Mouse (Mus musculus): ENCODE measurements at regions not wholly inside any gene's neighbourhood (a gene's known extent, or its start where the extent isn't known, plus 50 kb on each side); places are given as distances from the start of the nearest gene placed in this dataset.

- intact Hi-C loops (cut with DNase I), result no loop called here
- no peak for DNase-seq
These were observed 1418.7 kb downstream of the Cdh11 start for GRCm38 (mm10) chr8:101366722-101367121.

- DNase-seq, result no peak
- intact Hi-C loops (cut with DNase I), result no loop called here
These were observed 1434.6 kb downstream of the Cdh11 start for GRCm38 (mm10) chr8:101350848-101351247.

DNA sequence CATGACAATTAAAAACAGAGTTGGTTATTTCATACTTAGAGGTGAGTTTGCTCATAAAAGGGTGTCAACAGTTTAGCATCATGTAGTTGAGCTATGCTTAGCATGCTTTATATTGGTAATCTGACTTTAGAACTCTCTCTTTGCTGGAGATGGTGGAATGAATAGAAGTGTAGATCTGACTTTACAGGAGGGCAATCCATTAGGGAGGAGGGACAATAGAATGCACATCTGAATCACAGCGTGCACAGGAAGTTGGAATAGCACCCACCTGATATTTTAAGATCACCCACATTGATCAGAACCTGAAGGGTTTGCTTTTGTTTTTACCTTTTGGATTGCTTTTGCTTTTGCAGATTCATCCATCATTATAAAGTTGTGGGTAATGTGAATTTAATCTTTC lies 1435.7 kb downstream of the Cdh11 start:
- intact Hi-C loops (cut with DNase I), result no loop called here

DNA sequence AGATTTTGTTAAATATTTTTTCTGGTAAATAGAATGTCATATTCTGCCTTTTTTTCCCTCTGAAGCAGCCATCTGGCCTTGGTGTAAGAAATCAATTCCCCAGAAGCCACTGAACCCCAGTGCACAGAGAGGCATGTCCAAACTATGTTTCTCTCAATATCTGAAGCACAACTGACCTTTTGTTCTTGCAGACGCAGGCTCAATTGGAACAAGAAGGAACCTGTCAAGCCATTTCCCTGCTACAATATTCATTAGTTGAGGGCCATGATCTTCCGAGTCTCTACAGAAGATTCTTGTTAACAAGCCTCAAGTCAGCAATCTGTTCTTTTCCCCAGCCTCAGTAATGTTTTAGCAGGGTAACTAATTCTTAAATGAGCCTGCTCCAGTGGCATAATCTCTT lies 1456.2 kb downstream of the Cdh11 start:
- no peak for DNase-seq
- intact Hi-C loops (cut with DNase I), result no loop called here

More for the DNA sequence above, 1435.7 kb downstream of the Cdh11 start:
- no peak for DNase-seq

DNA sequence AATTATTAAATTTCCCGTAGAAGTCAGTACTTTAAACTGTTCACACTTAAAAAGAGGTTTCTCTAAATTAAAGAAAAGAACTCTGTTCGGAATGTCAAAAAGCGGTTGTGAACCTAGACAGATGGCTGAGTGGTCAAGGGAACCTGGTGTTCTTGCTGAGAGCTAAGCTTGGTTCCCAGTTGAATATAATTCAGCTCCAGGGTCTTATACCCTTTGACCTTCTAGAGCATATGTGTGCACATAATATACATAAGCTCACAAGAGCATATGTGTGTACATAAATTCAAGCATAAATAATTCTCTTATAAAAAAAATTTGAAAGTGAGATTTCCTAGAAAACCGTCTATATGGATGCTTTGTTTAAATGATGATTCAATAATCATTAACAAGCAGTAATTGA lies 1456.7 kb downstream of the Cdh11 start:
- intact Hi-C loops (cut with DNase I), result no loop called here
- DNase-seq, result no peak

- intact Hi-C loops (cut with DNase I), result no loop called here
- DNase-seq, result peak; percentile 7 to 13
These were observed 1486.9 kb downstream of the Cdh11 start for GRCm38 (mm10) chr8:101298571-101298970.

- intact Hi-C loops (cut with DNase I), result no loop called here
- no peak for DNase-seq
These were observed 1495.4 kb downstream of the Cdh11 start for GRCm38 (mm10) chr8:101290031-101290430.

GRCm38 (mm10) chr8:101242632-101243031 lies 1542.8 kb downstream of the Cdh11 start:
- intact Hi-C loops (cut with DNase I), result no loop called here
- no peak for DNase-seq

GRCm38 (mm10) chr8:101241854-101242253 lies 1543.6 kb downstream of the Cdh11 start:
- intact Hi-C loops (cut with DNase I), result no loop called here
- no peak for DNase-seq

DNA sequence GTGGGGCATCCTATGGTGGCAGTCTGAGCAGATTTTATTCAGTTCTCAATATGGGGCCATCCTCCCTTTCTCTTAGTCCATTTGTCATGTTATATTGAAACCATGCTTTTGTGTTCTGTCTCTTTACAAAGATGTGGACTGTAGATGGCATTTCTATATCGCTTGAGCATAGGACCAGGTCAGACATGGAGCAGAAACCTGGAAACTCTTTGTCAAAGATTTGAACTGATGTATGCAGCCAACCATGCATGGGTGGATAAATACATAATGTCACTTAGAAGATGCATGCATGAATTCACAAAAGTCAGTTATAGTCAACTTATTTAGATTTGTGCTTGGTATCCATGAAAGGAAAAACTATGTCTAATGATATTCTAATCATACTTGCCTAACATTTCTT lies 1587.5 kb downstream of the Cdh11 start:
- intact Hi-C loops (cut with DNase I), result no loop called here
- no peak for DNase-seq

DNA sequence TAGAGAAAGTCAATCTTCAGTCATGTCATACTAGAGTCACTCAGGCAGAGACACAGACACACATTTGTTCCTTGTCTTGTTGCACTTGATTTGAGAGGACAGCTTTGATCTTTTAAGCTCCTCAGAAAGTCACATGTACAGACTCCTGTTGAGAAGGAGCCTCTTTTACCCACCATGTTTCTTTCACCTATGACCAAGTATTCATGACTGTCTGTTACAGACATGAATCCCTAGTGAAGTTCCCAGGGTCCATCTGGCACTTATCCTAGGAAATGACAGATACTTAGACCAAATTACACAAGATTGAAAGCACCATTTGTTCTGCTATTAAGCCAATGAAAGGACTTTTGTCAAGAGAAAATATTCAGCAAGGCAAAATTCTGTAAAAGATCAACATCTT lies 1588.7 kb downstream of the Cdh11 start:
- DNase-seq, result no peak
- intact Hi-C loops (cut with DNase I), result no loop called here

GRCm38 (mm10) chr8:101188566-101188965 lies 1596.9 kb downstream of the Cdh11 start:
- intact Hi-C loops (cut with DNase I), result no loop called here

GRCm38 (mm10) chr8:101154923-101155322 lies 1630.5 kb downstream of the Cdh11 start:
- DNase-seq, result no peak
- intact Hi-C loops (cut with DNase I), result no loop called here

More at GRCm38 (mm10) chr8:101188566-101188965, 1596.9 kb downstream of the Cdh11 start:
- no peak for DNase-seq
